Mouse (Mus musculus) adrenal gland, postnatal 0 days (tissue): ENCODE data around the gene Vmn2r104. TPM values are rescaled to one million over a fixed set of nuclear protein-coding genes. Genes with fewer than 3 reads are reported as not detected.

Experiments used
- polyA plus RNA-seq: library from polyadenylated mRNA; unstranded; fragments of >200 nt; fragmentation: Nextera tagmentation; extraction: Ambion mirVana; gene quantifications from 2 replicates; pipeline ENCODE4 v1.2.1, GENCODE M21; 2015

The Vmn2r104 gene
- polyA plus RNA-seq, result not detected in 2 replicates

DNA sequence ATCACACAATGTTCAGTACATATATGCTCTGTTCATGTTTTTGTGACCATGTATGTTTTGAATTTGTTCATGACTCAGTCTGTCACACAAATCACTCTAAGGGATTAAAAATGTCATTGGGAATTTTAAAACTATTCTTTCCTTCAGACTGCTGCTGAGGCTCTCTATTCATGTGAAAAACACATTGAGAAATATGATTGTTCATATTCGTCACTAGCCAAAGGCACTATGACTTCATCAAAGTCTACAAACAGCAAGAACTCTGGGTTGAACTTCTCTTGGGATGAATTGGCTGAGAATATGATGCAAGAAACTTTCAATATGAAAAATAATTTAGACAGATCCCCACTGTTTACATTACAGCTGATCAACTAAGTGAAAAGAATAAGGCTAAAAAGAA, at the start of gene Vmn2r104:
Vmn2r104 (minus strand) TSS at position 101 of the 400 bp plus-strand sequence.

Other genes starting within 250 kb of the Vmn2r104 start
- gene Fpr-rs7, start 65.9 kb upstream of the Vmn2r104 start, polyA plus RNA-seq, result not detected in 2 replicates
- not detected in 2 replicates for gene Fpr-rs6, start 134.8 kb upstream of the Vmn2r104 start, polyA plus RNA-seq
- not detected in 2 replicates for gene Vmn2r105, start 186.7 kb upstream of the Vmn2r104 start, polyA plus RNA-seq
- gene Vmn2r106, start 237.2 kb upstream of the Vmn2r104 start, polyA plus RNA-seq, result not detected in 2 replicates